ENCODE assay signal across 19 mouse cellular contexts in the genomic region with DNA sequence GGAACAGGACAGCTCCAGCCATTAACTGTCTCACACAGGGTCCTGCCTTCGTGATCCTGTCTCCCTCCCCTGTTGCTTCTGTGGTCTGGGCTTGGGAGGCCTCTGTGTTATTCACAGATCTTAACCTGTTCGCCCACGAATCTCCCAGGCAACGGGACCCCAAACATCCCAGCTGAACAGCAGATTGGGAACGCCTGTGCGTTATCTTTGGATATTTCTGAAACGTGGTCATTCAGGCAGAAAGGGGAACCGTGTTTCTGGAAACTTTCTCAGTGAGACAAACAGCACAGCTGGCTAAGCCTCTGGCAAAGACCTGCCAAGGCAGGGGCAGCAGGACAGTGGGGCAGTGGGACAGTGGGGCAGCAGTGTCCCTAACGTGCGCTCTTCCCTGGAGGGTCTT. TPM values are rescaled to one million over a fixed set of nuclear protein-coding genes. Genes with fewer than 3 reads are reported as not detected.
DNase-seq lines count a peak whose midpoint lies in the region; ATAC-seq and TF ChIP-seq lines count a peak whose summit lies in the region.
"Had no signal": no experiment of that assay in that cellular context is flagged by ENCODE, and none has a peak within 500 bp of the region (broad histone marks: within the 10 kb centered on the region; RNA-seq: fewer than 3 reads in every experiment).

No protein-coding gene starts in this region.

- no peak for TF ChIP-seq CTCF in intestine, postnatal 0 days (IDR thresholded peaks at IDR 0.05; ENCODE audit: low read depth)

- DNase-seq in forebrain, embryonic 10.5 days (ENCODE audit: extremely low spot score, low spot score), result no peak
- DNase-seq in forebrain, embryonic 14.5 days (ENCODE audit: low spot score), result no peak
- no peak for DNase-seq in intestine, embryonic 14.5 days (ENCODE audit: low spot score)
- peak; percentile 17 for DNase-seq in retina, embryonic 14.5 days (ENCODE audit: low spot score)
- DNase-seq in retina, postnatal 1 day, result no peak
- DNase-seq in left cerebral cortex, adult 11 months (ENCODE audit: low spot score), result no peak
- DNase-seq: adrenal gland, postnatal 25 days; cerebellum, adult 9-10 months; forebrain, postnatal 0 days; kidney, adult 2 months; right cerebral cortex, postnatal 4 days; thymus, postnatal 36 days had no signal

- no peak for ATAC-seq in forebrain, embryonic 14.5 days
- no peak for ATAC-seq in intestine, embryonic 14.5 days (replicated peaks; ENCODE audit: low FRiP score, low TSS enrichment, low read depth)
- no peak for ATAC-seq in intestine, postnatal 0 days
- ATAC-seq in megakaryocyte, adult 5-6 weeks (ENCODE audit: poor library complexity, severe bottlenecking), result no peak
- ATAC-seq: forebrain, postnatal 0 days had no signal

- H3K27me3 ChIP-seq in forebrain, embryonic 10.5 days (ENCODE audit: poor library complexity, severe bottlenecking), result no peaks in the 10 kb centered on the region
- no peaks in the 10 kb centered on the region for H3K27me3 ChIP-seq in forebrain, embryonic 14.5 days (replicated peaks; ENCODE audit: control insufficient read depth, insufficient read depth, low read length)
- H3K27me3 ChIP-seq in intestine, embryonic 14.5 days (replicated peaks; ENCODE audit: control insufficient read depth, insufficient read depth, low read length), result no peaks in the 10 kb centered on the region
- H3K27me3 ChIP-seq in intestine, postnatal 0 days (replicated peaks; ENCODE audit: control insufficient read depth, insufficient read depth, low read length), result no peaks in the 10 kb centered on the region
- H3K27me3 ChIP-seq: hindbrain, embryonic 12.5 days; limb, embryonic 12.5 days; neural tube, embryonic 12.5 days had no signal

- WGBS in forebrain, embryonic 10.5 days, result 77% methylated on average over 10 of the region's 10 CpGs
- 55% methylated on average over 10 of the region's 10 CpGs for WGBS in forebrain, embryonic 14.5 days
- 57% methylated on average over 10 of the region's 10 CpGs for WGBS in intestine, embryonic 14.5 days
- WGBS in intestine, postnatal 0 days, result 59% methylated on average over 10 of the region's 10 CpGs

- no peak overlapping the region for H3K4me3 ChIP-seq in forebrain, embryonic 10.5 days
- no peak overlapping the region for H3K4me3 ChIP-seq in forebrain, embryonic 14.5 days (ENCODE audit: low read depth, low read length)
- no peak overlapping the region for H3K4me3 ChIP-seq in intestine, embryonic 14.5 days (ENCODE audit: low read depth, low read length)
- no peak overlapping the region for H3K4me3 ChIP-seq in intestine, postnatal 0 days (ENCODE audit: low read depth, low read length)
- H3K4me3 ChIP-seq: erythroblast, embryonic 14.5 days; hindbrain, embryonic 12.5 days; limb, embryonic 12.5 days; neural tube, embryonic 12.5 days had no signal

- no peaks in the 10 kb centered on the region for H3K9me3 ChIP-seq in forebrain, embryonic 10.5 days
- H3K9me3 ChIP-seq in forebrain, embryonic 14.5 days (replicated peaks; ENCODE audit: control insufficient read depth, low read length), result no peaks in the 10 kb centered on the region
- no peaks in the 10 kb centered on the region for H3K9me3 ChIP-seq in intestine, embryonic 14.5 days (ENCODE audit: control insufficient read depth, low read length)
- H3K9me3 ChIP-seq in intestine, postnatal 0 days (ENCODE audit: control insufficient read depth), result no peaks in the 10 kb centered on the region
- H3K9me3 ChIP-seq: hindbrain, embryonic 12.5 days; limb, embryonic 12.5 days; neural tube, embryonic 12.5 days had no signal

- no peak overlapping the region for H3K4me2 ChIP-seq in forebrain, embryonic 14.5 days (ENCODE audit: low read length)
- no peak overlapping the region for H3K4me2 ChIP-seq in intestine, embryonic 14.5 days (ENCODE audit: low read length)
- H3K4me2 ChIP-seq in intestine, postnatal 0 days (replicated peaks; ENCODE audit: low read depth), result no peak overlapping the region
- H3K4me2 ChIP-seq: hindbrain, embryonic 12.5 days; limb, embryonic 12.5 days; neural tube, embryonic 12.5 days had no signal

- no peaks in the 10 kb centered on the region for H3K36me3 ChIP-seq in forebrain, embryonic 10.5 days (replicated peaks)
- H3K36me3 ChIP-seq in forebrain, embryonic 14.5 days (ENCODE audit: control insufficient read depth, insufficient read depth, low read length), result no peaks in the 10 kb centered on the region
- H3K36me3 ChIP-seq in intestine, embryonic 14.5 days (ENCODE audit: control insufficient read depth, insufficient read depth, low read length), result no peaks in the 10 kb centered on the region
- H3K36me3 ChIP-seq in intestine, postnatal 0 days (ENCODE audit: control insufficient read depth, insufficient read depth), result no peaks in the 10 kb centered on the region; the same call in 1 of the 2 replicates
- H3K36me3 ChIP-seq: hindbrain, embryonic 12.5 days; limb, embryonic 12.5 days; neural tube, embryonic 12.5 days had no signal

- H3K4me1 ChIP-seq in forebrain, embryonic 10.5 days, result peaks cover 32% of the 10 kb centered on the region
- H3K4me1 ChIP-seq in forebrain, embryonic 14.5 days (ENCODE audit: control insufficient read depth, insufficient read depth, low read length), result no peaks in the 10 kb centered on the region; the same call in 1 of the 2 replicates
- peaks cover 34% of the 10 kb centered on the region for H3K4me1 ChIP-seq in intestine, embryonic 14.5 days (replicated peaks; ENCODE audit: control insufficient read depth, insufficient read depth, low read length)
- H3K4me1 ChIP-seq in intestine, postnatal 0 days (replicated peaks; ENCODE audit: control insufficient read depth, insufficient read depth, low read length), result no peaks in the 10 kb centered on the region

- H3K27ac ChIP-seq in forebrain, embryonic 10.5 days, result peak overlapping the region; percentile 53; the same call in 1 of the 2 replicates
- no peak overlapping the region for H3K27ac ChIP-seq in forebrain, embryonic 14.5 days (ENCODE audit: low read depth, low read length)
- peak overlapping the region; percentile 74 for H3K27ac ChIP-seq in intestine, embryonic 14.5 days (ENCODE audit: low read depth)
- no peak overlapping the region for H3K27ac ChIP-seq in intestine, postnatal 0 days (ENCODE audit: low read depth, low read length)
- H3K27ac ChIP-seq: hindbrain, embryonic 12.5 days; limb, embryonic 12.5 days; neural tube, embryonic 12.5 days had no signal

- H3K9ac ChIP-seq in forebrain, embryonic 14.5 days (ENCODE audit: low read length), result no peak overlapping the region
- no peak overlapping the region for H3K9ac ChIP-seq in intestine, embryonic 14.5 days (ENCODE audit: low read length)
- no peak overlapping the region for H3K9ac ChIP-seq in intestine, postnatal 0 days (ENCODE audit: low read depth, low read length)
- H3K9ac ChIP-seq: forebrain, postnatal 0 days; hindbrain, embryonic 12.5 days; limb, embryonic 12.5 days; neural tube, embryonic 12.5 days had no signal

RNA-seq across cellular contexts. Expression of a gene that starts 24.3 kb away (rescaled TPM):
- polyA plus RNA-seq in forebrain, embryonic 10.5 days (2016; fragmentation: Nextera tagmentation; extraction: Ambion mirVana), result 1.2 and 1.5 TPM in 2 replicates
- polyA plus RNA-seq in forebrain, embryonic 14.5 days (2014; fragmentation: Nextera tagmentation; extraction: Ambion mirVana), result 4.9 and 7.9 TPM in 2 replicates
- polyA plus RNA-seq in intestine, embryonic 14.5 days (2014; fragmentation: Nextera tagmentation; extraction: Ambion mirVana), result 21.0 and 24.1 TPM in 2 replicates
- polyA plus RNA-seq in intestine, postnatal 0 days (2015; fragmentation: Nextera tagmentation; extraction: Ambion mirVana), result 7.1 TPM in 2 replicates
- total RNA-seq in megakaryocyte, adult 5-6 weeks (2015), result not detected in 2 replicates
- not detected in 2 replicates for total RNA-seq in megakaryocyte, adult 5-6 weeks (2017)
- total RNA-seq: megakaryocyte progenitor cell, adult 5-6 weeks had no signal
- polyA plus RNA-seq: erythroblast, embryonic 14.5 days had no signal

Comparison
In these comparisons a context has a peak if more than half of its experiments do, and no peak if none do; other contexts are left out.
1. H3K27ac ChIP-seq: peak in forebrain, embryonic 10.5 days (single experiment) and intestine, embryonic 14.5 days (single experiment); none in forebrain, embryonic 14.5 days (single experiment) and intestine, postnatal 0 days (single experiment).